Mouse (Mus musculus) liver, adult (tissue): Measurements from ENCODE around the gene Rab4b.

Experiments
- GATA4 ChIP-seq: IDR thresholded peaks from 2 replicates; pipeline ENCODE4 v1.6.1; 2014; ENCODE audit warnings: mild to moderate bottlenecking, low read length; ENCODE audit not compliant: insufficient replicate concordance

The Rab4b gene

GRCm38 (mm10) chr7:27178324-27179216 is at the start of gene Rab4b:
Gene Rab4b (minus strand): TSS chr7:27178896.
- TF ChIP-seq GATA4: peak; percentile 5; the same call in 1 of the 2 replicates

- TF ChIP-seq GATA4: peak; percentile 53; the same call in 1 of the 2 replicates
Measured at GRCm38 (mm10) chr7:27228281-27228821, 49.7 kb upstream of the Rab4b start, which contains the start of gene Itpkc. Gene Itpkc (minus strand): TSS chr7:27228661.

- no peak for TF ChIP-seq GATA4
Measured at GRCm38 (mm10) chr7:27227676-27228075, 49.0 kb upstream of the Rab4b start.

DNA sequence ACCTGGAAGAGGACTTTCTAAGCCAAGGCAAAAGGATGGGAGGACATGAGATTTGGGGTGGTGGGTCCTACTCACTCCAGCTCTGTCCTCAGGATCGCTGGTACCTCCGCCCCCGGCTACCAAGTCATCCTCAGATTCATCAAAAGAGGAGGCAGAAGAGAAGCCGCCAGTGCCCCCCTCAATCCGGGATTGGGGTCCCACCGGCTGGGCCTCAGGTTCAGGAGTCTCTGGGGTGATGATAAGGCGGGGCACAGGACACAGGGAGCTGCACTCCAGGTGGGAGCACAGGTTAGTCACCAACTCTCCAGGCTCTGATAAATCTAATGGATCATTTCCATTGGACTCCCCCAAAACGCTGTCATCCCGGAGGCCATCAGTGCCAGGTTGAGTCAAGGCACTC is 48.6 kb upstream of the Rab4b start:
- no peak for TF ChIP-seq GATA4

- TF ChIP-seq GATA4: no peak
Measured at GRCm38 (mm10) chr7:27224877-27225575, 46.3 kb upstream of the Rab4b start.

DNA sequence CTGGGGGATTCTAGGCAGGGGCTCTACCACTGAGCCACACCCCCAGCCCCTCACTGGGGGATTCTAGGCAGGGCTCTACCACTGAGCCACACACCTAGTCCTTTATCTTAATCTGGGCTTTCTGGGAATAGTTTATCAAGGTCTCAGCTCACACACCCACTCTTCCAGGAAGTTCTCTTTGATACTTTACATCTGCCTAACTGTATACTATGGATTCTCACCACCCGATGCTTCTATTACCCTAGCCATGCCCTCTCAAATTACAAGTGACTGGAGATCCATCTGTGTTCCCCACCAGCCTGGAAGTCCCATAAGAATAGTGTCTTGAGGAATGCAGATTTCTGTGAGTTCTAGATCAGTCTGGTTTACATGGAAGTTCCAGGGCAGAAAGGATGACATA is 43.8 kb upstream of the Rab4b start:
- no peak for TF ChIP-seq GATA4

- TF ChIP-seq GATA4: no peak
Measured at GRCm38 (mm10) chr7:27221939-27222338, 43.2 kb upstream of the Rab4b start.

GRCm38 (mm10) chr7:27219937-27220336 is 41.2 kb upstream of the Rab4b start:
- no peak for TF ChIP-seq GATA4

DNA sequence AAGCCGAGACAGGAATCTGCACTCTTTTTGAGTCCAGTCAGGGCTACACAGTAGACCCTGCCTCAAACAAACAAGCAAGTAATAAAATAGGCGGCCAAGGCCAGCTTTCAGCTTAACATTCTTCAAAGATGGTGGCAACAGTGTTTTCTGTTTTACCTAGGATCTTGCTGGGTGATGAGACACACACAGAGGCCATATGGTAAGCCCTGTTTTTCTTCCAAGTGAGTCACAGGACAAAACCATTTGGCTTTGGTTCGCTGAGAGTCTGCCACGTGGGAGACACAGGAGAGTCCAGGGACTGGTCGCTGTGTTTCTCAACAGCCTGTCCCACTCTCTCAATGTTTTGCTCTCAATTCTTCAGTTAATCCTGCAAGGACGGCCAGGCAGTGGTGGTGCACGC is 39.9 kb upstream of the Rab4b start:
- no peak for TF ChIP-seq GATA4

DNA sequence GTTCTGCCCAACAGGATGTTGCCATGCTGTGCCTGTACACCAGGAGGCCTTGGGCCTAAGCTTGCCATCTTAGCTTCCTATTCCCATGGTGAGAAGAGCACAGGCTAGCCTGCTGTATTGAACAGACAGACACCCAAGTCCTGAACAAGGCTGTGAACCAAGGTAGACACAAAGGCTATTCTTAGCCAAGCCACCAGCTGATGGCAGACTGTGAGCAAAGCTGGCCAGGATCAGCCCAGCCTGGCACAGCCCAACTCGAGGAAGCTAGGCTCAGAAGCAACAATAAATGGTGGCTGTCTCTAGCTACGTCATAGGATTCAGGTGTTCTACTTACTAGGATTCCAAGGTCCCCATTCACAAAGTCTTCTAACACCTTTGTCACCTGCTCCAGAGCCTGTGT is 33.9 kb upstream of the Rab4b start:
- no peak for TF ChIP-seq GATA4

DNA sequence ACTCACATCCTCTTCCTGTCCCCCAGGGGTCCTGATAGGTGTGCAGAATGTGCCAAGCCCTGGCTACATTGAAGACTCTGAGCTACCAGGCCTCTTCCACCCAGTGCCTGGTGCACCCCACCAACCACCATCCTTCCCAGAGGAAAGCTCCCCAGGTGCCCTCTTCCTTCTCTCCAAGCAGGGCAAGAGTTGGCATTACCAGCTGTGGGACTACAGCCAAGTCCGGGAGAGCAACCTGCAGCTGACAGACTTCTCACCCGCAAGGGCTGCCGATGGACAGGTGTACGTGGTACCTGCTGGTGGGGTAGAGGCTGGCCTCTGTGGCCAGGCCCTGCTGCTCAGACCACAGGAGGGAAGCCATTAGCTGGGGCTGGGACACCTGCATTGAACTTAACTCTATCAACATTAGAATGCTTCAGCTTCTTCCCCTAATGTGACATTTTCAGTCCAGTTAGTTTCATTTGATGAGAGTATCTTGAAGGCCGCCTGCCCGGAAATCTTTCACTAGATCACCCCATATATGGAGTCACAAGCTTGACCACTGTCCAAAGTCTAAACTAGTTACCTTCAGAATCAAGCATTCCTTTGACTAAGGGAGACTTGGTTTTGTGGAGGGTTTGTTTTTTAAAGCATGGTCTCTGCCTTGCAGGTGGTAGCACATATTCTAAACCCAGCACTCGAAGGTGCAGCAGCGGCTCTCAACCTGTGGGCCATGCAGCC is 25.2 kb upstream of the Rab4b start:
- TF ChIP-seq GATA4: no peak

DNA sequence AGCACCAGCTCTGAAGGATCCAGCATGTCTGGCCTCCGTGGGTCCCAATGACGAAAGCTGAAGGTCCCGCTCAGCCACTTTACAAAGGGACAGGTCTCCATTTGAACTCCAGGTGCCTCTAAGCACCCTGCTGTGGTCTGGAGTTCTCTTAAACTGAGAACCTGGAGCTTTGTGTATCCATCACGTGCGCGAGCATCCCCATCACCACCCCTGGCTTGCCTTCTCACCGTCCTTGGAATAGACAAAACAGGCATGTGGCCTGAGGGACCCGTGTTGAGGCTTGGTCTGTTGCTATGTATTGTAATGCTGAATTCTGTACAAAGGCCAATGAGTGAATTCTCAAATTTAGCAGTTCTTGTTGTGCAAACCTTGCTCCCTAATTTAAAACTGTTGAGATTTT is 20.1 kb upstream of the Rab4b start:
- no peak for TF ChIP-seq GATA4

DNA sequence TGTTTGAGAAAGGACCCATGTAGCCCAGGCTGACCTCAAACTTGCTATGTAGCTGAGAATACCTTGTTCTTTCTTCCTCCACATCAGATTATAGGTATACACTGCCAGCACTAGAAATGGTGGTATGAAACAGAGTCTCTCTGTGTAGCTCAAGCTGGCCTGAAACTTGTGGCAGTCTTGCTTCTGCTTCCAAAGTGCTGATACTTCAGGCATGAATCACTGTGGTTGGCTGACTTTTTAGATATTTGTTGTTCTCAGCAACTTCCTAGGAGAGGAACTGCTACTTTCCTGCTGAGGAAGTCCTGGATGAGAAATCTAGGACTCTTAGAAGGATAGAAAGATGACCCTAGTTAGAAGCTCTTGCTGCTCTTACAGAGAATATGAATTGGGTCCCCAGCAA is 19.7 kb upstream of the Rab4b start:
- TF ChIP-seq GATA4: no peak

GRCm38 (mm10) chr7:27197634-27198033 is 18.9 kb upstream of the Rab4b start:
- no peak for TF ChIP-seq GATA4

DNA sequence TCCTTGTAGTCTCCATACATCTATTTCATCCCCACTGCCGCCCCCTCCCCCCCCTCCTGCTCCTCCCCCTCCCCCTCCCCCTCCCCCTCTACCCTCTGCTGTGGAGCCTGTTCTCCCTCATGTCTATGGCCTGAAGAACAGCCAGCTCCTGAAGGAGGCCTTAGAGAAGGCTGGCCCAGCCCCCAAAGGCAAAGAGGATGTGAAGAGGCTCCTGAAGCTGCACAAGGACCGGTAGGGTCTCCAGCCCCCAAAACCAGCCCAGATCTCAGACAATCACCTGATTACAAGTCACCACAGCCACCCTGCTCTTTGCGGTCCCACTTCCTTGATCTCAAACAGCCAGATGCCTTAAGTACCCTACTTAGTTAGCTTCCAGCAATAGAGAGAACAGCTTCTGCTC is 18.4 kb upstream of the Rab4b start:
- TF ChIP-seq GATA4: no peak
